Mouse (Mus musculus) frontal cortex, postnatal 14 days (tissue): ENCODE measurements at regions not wholly inside any gene's neighbourhood (a gene's known extent, or its start where the extent isn't known, plus 50 kb on each side); places are given as distances from the start of the nearest gene placed in this dataset.

ENCODE experiments used
- DNase-seq, 2 experiments: peaks; one replicate each; pipeline ENCODE4 v3.0.0; 2022; ENCODE audit warnings: low spot score in 2 of 2

DNA sequence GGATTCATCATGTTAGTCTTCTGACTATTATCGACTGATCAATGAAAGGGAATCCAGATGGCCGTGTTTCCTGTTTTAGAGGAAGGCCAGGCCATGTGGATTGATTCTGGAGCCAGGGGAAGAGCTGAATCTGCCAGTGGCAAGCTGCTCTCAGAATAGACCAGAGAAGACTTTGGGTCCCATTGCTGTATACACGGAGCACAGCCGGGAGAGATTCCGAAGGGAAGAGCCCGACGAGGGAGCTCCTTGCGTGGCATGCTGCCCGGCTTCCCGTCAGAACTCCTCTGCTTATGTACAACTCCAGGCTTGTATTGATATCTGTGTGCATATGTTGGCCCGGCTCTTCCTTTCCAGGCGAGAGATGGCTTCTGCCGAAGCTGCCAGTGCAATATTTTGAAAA, 252.2 kb upstream of the Trib2 start:
- DNase-seq, result peak; percentile 6 to 13

GRCm38 (mm10) chr12:16062689-16063088, 246.0 kb upstream of the Trib2 start:
- no peak for DNase-seq

DNA sequence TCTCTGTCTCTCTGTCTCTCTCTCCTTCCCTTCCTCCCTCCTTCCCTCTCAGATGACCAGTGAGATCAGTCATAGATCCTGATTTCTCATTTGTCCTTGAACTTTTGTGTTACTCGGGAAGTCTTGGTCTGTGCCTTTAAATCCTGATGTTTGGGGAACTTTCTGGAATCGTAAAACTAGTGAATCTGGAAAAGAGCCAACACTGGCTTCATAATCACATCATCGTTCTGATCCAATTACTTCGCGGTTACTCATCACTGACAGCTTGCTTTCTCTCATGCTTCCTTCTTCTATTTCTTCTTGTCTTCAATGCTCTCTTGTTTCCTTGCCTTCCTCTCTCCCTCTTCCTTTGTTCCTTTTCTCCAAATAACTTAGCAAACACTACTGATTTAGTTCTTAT, 243.7 kb upstream of the Trib2 start:
- DNase-seq, result no peak

DNA sequence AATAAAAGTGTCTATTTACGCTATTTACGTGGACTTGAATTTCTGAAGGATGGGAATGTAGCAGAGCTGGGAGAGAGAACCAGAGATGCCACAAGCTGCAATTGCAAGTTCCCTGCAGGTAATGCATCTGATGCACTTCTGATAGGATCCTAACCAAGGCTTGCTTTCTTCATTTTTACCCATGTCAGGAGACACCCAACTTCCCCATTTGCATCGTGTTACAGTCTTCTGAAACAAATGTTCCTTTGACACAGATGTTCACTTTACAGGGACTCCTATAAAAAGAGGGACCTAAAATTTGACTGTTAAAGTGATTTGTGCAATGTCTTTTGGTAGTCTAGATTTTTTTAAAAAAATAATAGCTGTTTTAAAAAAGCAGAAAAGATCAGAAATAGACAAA, 241.5 kb upstream of the Trib2 start:
- no peak for DNase-seq

DNA sequence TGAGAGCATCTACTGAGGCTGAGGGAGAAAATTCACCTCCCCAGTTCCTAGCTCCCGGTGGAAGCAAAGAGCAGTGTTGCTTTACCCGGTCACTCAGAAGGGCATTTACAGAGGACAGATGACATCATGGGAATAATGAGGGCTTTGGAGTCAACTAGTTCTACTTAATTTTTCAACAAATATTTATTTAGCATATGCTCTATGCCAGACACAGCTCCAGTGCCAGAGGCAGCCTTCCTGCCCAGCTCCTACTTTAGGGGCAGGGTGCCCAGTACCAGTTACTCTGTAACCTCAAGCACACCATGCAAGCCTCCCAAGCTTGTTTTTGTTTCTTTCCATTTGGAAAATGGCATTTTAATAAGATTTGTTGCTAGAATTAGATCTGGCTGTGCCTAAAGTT, 240.1 kb upstream of the Trib2 start:
- no peak for DNase-seq

- no peak for DNase-seq
These were observed 239.5 kb upstream of the Trib2 start for GRCm38 (mm10) chr12:16056216-16056615.

DNA sequence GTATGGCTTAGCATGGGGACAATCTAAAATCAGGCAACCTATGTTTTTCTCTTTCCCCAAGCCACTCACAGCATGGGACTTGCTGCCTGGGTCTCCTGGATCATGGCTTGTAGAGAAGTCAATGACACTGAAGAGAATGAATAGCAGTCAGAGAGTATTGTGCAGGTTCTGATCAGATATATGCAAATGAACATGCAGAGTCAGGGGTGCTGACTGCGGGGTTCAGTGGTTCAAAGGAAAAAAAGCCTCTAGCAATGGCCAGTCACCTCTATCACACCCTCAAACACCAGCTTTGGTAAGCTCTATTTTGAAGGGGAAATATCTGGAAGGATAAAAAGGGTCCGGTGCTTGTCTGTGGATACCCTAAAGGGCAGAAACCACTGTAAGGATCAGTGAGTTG, 237.9 kb upstream of the Trib2 start:
- no peak for DNase-seq

GRCm38 (mm10) chr12:16053735-16054134, 237.0 kb upstream of the Trib2 start:
- no peak for DNase-seq

DNA sequence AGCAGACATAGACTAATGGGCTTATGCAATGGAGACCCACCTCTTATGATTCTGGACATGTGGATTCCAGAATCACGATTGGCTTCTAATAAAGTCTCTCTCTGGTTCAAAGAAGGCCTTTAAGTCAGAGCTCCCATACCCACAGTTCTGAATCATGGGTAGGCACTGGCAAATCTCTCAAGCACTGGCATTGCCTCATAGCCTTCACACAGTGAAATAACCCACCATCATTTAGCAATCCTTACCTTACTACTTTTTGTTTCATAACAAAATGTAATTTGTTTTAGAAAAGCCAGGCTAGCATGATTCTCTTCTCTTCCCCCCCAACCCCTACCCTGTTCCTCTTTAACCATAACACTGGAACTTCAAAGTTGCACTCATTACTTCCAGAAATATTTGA, 236.3 kb upstream of the Trib2 start:
- DNase-seq, result no peak

- DNase-seq, result no peak
These were observed 235.6 kb upstream of the Trib2 start for GRCm38 (mm10) chr12:16052353-16052752.

DNA sequence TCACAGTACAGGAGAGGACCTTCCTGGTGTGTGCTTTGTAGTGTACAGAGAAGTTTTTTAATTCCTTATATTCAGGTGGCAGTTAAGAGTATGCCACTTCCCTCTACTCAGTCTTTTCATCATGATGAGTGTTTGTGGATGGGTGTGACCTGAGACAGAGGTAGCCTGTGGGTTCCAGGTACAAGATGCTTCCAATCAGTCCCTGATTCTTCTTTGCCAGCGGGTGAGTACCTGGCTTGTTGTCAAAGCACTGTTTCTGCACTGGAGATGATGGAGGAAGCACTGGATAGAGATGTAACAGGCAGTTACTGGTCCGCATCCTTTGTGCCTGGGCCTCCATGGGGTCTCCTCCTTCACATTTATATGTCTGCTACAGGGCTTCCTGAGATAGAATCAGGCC, 234.7 kb upstream of the Trib2 start:
- no peak for DNase-seq

- no peak for DNase-seq
These were observed 232.8 kb upstream of the Trib2 start for GRCm38 (mm10) chr12:16049545-16049944.

DNA sequence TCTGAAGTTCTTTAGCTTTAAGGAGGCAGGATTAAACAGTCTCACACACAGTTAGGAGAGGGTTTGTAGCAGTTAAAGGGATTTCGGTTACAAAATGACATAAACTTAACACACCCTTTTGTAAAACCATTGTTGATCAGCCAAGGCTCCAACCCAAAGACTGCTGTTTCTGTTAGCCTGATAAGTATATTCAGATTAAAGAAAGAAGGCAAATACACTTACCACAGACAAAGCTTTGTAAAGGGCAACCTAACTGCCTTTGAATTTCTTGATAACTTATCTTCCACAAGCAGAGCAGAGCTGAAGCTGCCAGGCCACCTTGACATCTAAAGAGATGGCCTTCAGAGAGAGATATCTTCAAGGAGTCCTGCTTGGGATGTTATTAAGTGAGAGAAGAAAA, 229.9 kb upstream of the Trib2 start:
- DNase-seq, result no peak

DNA sequence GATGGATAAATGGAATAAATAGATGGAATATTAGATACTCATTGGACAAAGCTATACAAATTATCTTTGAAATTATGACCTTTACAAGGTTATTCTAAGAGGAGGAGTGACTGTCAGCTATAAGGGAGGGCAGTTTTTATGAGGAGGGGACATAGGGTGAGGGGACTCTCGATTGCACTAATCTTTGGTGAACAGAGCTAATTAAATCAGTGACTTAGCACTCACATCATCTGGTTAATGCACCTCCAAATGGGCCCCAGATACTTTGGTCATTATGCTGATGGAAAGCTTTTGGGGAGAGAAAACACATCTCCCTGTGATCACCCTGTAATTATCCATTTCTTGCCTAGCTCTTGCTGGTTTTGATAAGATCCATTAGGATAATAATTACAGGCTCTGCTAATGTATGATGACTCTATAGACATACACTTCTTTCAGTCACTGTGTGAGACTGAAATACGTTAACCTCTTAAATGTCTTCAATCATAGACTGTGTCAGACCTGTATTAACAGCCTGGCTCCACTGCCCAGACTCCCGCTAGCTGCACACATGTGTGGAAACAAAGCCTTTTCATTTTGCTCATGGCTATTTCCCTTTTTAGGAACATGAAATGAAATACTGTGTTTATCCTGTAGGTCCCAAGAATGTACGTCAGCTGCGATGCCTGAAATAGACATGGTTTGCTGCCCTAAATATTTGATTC, 229.2 kb upstream of the Trib2 start:
- DNase-seq, result no peak

DNA sequence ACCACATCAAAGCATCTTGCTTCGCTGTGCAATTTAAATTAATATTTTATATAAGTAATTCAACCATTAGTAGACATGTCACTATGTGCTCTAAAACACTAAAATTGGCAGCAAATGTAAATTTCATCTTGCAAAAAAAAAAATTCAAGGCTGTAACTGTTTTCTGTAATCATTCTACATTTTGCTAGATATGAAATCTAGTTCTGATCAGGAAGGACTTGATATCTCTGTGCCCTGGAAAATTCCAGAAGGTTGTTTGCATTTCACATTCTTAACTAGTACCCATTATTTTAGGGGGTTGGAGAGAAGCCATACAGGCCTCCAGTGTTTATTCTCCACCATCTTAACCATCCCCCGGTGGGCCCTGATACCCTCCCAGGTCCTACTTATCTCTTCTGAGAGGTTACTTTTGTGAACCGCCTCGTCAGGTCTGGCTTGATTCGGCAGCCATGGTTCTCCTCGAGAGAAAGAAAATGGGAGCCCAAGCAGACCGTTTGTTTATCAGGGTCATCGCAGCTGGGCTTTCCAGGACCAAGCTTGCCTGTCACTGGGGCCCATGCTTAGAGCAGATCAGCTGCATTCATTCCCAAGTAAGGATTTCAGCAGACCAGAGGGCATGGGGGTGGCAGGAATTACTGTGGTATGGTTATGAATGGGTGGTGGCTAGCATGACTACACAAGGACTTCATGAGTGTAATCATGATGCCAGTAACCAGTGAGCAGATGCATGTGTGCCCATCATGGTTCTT, 226.9 kb upstream of the Trib2 start:
- DNase-seq, result no peak

- no peak for DNase-seq
These were observed 225.6 kb upstream of the Trib2 start for GRCm38 (mm10) chr12:16042362-16042761.

GRCm38 (mm10) chr12:16041129-16041528, 224.4 kb upstream of the Trib2 start:
- no peak for DNase-seq

GRCm38 (mm10) chr12:16035551-16035950, 218.8 kb upstream of the Trib2 start:
- DNase-seq, result no peak

- DNase-seq, result no peak
These were observed 218.2 kb upstream of the Trib2 start for GRCm38 (mm10) chr12:16034691-16035515.

DNA sequence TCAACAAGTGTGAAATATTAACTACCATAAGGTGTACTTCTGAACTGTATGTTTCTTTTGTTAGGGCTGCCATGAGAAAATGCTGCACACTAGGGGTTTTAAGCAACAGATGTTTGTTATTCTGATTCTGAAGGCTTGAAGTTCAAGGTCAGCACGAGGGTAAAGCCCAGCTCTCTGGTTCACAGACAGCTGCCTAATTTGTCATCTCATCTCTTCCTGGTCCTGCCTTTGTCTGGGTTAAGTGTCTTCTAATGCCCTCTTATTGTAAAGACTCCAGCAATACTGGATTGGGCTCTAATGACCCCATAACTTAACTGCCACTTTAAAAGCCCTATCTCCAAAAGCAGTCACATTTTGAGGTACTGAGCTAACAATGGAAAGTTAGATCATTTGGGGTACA, 209.9 kb upstream of the Trib2 start:
- DNase-seq, result no peak

GRCm38 (mm10) chr12:16023273-16023672, 206.6 kb upstream of the Trib2 start:
- DNase-seq, result no peak

GRCm38 (mm10) chr12:16021202-16021821, 204.6 kb upstream of the Trib2 start:
- DNase-seq, result no peak
